Mouse (Mus musculus) megakaryocyte progenitor cell, adult 5-6 weeks (primary cell): ENCODE results near the gene Supt20. TPM values are rescaled to one million over a fixed set of nuclear protein-coding genes. Genes with fewer than 3 reads are reported as not detected.
A peak's percentile ranks its signal among the peaks of the same experiment; 100 is the strongest.
"Not testable (repeated sequence)": the region's sequence is repeated elsewhere in the genome, so short reads cannot be mapped to it uniquely, and the experiment has no call there.

Experiments used
- ATAC-seq: replicated peaks from 2 replicates; pipeline ENCODE4 v1.8.0; 2016; ENCODE audit warnings: mild to moderate bottlenecking, moderate TSS enrichment, inconsistent platforms; ENCODE audit not compliant: poor library complexity
- total RNA-seq, 2 experiments: library from RNA; stranded (forward) in 1 of 2; stranded (reverse) in 1 of 2; fragments of 157-497, 149-512 nt in 1 of 2; fragments of 200-1000 nt in 1 of 2; gene quantifications; 2 replicates each; pipeline versions ENCODE4 v1.2.3 to v1.2.4; 2015 to 2017

The Supt20 gene
- total RNA-seq, 2 experiments from 2014 or later = 47.4 to 92.6 TPM

DNA sequence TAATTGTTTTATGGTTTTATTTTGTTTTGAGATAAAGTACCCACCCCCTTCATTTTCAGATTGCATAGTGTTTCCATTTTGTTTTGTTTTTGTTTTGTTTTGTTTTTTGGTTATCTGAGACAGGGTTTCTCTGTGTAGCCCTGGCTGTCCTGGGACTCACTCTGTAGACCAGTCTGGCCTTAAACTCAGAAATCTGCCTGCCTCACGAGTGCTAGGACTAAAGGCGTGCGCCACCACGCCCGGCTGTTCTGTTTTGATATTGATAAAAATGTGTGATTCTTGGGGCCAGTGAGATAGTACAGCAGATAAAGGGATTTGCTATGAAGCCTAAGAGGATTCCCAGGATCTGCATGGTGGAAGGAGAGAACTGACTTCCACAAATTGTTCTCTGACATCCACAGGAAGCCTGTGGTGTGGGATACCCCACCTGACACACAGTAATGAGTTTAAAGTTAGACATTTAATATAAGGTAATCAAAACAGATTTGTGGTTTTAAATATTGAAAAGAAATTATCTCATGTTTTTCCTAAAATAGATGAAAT, 7.2 kb downstream of the Supt20 start:
- no peak for ATAC-seq

- ATAC-seq = not testable (repeated sequence)
Observed at GRCm38 (mm10) chr3:54704106-54704505, 11.5 kb downstream of the Supt20 start.

DNA sequence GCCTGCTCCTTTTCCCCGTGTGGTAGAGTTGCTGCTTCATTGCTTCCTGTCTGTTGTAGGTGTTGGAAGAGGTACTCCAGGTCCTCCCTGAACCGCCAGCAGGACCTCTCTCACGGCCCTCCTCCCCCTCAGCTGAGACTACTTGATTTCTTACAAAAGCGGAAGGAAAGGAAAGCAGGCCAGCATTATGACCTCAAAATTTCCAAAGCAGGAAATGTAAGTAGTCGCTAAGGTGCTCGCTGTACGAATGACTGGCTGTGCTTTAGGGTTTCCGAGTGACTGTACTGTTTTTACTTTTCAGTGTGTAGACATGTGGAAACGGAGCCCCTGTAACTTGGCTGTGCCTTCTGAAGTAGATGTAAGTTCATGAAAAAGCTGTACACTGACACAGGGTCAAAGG, 16.4 kb downstream of the Supt20 start:
- peak; percentile 94 for ATAC-seq

- no peak for ATAC-seq
Observed at GRCm38 (mm10) chr3:54714253-54714652, 21.6 kb downstream of the Supt20 start, which contains the start of gene Gm21958. TSS of gene Gm21958 (minus strand) at chr3:54714353.

DNA sequence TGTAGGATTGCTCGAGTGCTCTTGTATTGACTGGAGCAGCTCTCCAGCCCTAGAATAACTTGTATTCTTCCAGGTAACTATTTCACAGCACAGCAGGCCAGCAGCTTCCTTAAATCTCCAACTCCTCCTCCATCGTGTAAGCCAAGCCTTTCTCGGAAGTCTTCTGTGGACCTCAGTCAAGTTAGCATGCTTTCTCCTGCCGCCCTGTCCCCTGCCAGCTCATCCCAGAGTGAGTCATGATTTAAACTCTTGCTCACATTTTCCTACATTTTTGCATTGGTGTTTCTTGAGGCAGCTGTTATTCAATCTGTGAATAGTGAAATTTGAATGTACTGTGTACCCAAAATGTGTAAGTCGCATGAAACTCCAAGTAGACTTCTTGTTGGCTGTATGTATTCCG, 22.9 kb downstream of the Supt20 start:
- no peak for ATAC-seq

DNA sequence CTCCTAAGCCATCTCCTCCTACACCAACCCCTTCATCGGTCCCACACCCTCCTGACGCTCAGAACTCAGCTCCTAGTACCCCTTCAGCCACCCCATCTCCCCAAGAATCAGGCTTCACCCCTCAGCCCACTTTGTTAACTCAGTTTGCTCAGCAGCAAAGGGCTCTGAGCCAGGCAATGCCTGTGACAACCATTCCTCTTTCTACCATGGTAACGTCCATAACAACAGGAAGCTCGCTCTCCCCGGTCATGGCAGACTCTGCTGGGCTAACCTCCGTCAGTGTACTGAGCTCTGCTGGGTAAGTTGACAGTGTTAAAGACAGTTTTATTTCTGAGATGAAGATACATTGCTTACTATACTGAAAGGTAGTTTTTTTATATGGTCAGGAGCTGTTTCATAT, 24.7 kb downstream of the Supt20 start:
- ATAC-seq = no peak

GRCm38 (mm10) chr3:54718947-54719346, 26.3 kb downstream of the Supt20 start:
- peak; percentile 79 for ATAC-seq

DNA sequence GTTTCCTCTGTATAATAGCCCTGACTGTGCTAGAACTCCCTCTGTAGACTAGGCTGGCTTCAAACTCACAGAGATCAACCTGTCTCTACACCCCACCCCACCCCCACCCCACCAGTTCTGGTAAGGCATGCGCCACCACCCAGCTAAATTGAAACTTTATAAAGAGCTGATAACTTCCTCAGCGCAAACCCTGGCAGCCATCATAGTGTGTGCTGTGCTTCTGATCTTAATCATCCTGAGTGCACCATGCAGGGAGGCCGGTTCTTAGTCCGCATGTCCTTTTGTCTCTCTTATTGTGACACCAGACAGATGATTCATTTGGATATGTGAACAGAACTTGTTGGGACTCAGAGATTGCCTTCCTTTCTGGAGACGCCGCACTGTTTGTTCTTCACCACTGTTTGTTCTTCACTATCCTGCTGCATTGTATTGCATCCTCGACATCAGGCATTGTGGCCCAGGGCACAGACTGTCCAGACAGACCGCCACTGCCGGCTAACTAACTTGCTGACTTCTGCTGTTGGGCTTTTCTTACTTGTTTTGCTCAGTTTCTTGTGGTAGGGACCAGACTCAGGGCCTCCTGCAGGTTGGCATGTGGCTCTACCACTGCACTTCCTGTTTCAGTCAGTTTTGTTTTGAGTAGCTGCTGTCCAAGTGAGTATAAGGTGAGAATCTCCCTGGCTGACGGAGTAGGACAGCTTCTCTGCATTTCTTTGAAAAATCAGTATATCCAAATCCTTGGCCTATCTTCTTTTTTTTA, 31.3 kb downstream of the Supt20 start:
- peak; percentile 91 for ATAC-seq

- no peak for ATAC-seq
Observed at GRCm38 (mm10) chr3:54725344-54725743, 32.7 kb downstream of the Supt20 start.

GRCm38 (mm10) chr3:54727588-54727987, 35.0 kb downstream of the Supt20 start:
- no peak for ATAC-seq

DNA sequence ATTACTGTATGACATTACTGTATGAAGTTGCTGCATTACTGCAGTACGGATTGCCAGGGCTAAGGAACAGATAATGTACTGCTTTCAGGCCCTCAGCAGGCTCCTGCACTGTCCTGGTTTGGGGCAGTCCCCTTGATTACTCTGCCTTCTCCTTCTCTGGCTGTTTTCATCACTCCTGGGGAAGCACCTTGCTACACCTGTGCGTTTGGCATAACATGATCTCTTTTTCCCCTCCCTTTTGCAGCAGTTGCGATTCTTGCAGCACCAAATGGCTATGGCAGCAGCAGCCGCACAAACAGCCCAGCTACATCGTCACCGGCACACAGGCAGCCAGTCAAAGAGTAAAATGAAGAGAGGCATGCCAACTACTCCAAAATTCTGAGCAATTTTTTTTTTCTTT, 35.5 kb downstream of the Supt20 start:
- ATAC-seq = no peak

DNA sequence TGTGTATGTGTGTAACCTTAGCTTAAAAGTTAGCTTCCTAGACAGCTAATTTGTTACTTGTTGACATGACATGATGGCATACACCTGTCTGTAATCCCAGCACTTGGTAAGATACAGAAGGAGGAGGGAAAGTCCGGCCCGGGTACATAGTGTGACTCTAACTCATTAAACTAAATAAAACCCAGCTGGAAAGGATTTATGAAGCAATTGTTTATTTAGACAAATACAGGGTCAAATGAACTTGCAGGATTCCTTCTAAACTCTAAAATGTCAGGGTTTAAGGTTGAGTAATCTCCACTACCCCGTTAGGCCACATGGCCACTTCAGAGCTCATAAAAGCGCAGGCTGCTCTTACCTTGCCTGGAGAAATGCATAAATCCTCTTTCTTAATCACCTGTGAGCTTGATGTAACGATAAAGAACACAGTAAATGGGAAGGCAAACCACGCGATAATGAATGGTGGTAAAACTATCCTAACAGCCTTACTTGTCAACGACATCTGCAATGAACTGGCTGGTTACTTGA, 39.1 kb downstream of the Supt20 start:
- ATAC-seq = no peak

DNA sequence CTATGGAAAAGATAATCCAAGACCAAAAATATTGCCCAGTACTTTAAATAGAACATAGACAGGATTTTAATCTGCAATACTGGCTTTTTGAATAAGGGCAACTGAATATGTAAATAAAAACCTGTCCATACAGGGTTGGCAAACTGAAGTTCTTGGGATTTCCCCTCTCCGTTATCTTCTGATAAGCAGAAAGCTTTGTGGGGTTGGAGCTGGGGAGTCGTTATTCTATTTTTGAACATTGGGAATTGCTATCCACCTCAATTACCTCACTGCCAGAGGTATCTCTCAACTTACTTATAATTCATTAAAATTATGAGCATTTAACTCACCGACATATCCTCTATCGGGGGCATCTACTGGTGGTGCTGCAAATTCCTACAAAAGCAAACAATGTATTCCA, 39.8 kb downstream of the Supt20 start:
- ATAC-seq = no peak

GRCm38 (mm10) chr3:54734411-54735246, 42.0 kb downstream of the Supt20 start:
- ATAC-seq = peak; percentile 76

DNA sequence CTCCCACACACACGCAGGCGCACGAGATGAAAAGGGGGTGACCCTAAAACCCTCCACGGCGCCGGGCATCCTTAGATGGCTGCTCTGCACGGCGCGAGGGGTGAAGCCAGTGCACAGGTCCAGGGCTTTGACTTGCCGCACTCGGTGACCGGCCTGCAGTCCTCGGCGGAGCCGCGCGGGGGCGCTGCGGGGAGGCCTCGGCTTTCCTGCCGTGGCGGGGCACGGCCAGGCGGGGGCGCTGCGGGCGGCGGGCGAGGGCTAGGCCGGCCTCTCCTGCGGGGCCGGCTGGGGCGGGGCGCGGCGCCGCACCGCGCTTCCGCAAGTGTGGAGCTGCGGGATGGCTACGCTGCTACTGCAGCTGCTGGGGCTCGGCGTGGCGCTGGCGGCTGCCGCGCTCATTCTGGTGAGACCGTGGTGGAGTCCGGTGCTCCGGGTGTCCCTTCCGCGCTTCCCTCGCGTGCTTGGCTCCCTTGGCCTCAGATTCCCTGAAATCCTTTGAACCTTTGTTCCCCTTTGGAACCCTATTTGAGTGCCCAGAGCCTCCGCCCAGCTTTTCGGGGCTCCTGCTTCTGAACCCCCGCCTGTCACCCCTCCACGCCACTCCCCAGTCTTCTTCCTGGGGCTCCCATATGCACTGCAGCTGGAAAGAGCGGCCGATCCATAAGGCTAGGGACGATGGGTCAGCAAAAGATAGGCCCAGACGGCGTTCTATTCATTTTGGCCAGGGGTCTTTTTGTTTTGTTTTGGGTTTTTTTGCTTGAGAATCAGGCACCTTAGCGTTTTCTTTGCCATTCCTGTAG, 42.8 kb downstream of the Supt20 start, which contains the start of the genes Exosc8 and Alg5:
Gene Exosc8 (minus strand): TSS at position 147 of the 800 bp plus-strand sequence.
Gene Alg5 (plus strand): TSS at position 293 of the 800 bp plus-strand sequence.
- ATAC-seq = peak; percentile 80

DNA sequence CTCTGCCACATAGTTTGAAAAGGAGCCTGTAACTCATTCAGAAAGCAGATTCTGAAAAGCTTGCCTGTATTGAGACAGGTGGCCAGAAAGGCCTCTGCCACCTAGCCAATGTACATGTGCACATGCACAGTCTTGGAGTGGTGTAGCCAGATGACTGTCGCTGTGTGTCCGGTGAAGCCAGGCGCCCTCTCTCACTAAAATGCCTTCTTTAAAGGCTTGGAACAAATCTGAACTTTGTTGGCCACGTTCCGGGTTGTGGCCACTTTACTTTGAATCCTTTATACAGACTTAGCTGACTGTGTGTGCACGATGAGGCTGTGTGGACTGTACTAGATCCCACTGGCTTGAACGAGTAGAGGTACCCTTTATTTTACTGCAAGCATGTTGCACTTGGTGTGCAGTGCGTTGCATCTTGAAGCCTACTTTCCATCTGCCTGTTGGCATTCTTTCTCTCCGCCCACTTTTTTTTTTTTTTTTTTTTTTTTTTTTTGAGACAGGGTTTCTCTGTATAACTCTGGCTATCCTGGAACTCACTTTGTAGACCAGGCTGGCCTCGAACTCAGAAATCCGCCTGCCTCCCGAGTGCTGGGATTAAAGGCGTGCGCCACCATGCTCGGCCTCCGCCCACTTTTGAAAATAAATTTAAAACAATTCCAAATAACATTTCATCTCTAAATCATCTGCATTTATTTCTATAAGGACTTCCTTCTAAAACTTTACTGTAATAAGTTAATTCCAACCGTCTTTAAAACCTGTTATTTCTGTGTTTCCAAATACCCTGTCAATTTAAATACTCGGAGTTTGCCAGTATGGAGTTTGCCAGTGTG, 43.7 kb downstream of the Supt20 start:
- peak; percentile 15; the same call in 1 of the 2 replicates for ATAC-seq

DNA sequence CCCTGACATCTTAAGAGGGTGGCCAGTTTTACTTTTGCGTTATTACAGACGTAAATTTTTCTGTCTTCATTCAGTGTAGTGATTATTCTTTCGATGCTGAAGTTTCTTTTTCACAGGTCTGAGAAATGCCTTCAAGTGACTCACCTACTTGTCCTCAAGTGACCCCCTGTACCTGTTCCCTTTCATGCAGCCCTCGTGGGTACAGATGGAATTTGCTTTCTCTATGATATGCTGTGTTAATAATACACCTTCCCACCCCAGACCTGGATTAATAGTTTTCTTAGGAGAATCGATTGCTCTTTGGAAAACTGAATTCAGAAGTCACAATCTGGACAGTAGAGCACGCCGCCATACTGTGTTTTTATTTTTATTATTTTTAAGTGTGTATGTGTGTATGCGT, 44.7 kb downstream of the Supt20 start:
- no peak for ATAC-seq

- ATAC-seq = no peak
Observed at GRCm38 (mm10) chr3:54741965-54742364, 49.4 kb downstream of the Supt20 start.

DNA sequence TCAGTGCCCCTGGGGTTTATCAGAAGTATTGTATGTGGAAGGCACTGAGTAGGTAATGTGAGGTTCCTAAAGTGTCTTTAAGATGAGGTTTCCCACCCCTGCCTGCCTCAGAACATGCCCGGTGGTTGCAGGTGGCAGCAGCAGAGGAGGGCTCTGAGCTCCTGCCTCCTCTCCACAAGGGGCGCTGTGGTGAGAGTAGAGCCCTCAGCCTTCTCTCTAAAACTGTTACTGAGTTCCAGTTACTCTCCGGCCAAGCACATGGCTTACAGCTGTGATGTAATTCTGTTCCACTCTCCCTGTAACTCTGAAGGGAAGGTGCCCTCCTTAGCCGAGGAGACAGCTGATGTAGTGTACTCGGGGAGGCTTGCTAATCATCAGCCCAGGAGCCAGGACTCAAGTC, 53.2 kb downstream of the Supt20 start:
- peak; percentile 92 for ATAC-seq

DNA sequence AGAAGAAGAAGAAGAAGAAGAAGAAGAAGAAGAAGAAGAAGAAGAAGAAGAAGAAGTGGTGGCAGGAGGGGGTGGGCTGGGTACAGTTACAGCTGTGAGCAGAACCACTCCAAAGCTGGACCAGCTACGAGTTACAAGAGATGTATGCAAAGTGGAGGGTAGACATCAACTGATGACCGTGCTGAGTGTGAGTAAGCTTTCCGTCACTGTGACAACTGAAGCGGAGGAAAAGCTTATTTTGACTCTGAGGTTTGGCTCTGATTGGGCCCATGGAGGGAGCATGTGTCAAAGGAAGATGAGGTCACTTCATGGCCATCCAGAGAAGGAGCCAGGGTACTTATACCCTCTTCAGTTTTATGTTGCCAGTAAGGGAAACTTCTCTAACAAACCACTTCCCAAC, 60.8 kb downstream of the Supt20 start:
- no peak for ATAC-seq
